Mouse (Mus musculus): ENCODE results near the gene Akr1d1.

DNA sequence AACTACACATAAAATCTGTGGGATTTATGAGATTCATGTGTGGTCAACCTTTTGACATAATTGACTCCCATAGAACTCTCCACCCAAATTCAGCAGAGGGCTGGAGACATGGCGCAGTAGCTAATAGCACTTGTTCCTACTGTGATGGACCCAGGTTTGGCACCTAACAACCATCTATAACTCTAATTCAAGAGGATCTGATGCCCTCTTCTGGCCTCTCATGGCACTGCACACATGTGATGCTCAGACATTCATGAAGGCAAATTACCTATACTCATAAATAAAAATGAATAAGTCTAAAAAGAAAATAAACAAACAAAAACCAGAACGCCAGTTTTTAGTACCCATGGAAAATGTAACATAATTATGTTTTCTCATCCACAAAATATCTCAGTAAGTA lies 22.8 kb downstream of the Akr1d1 start:
- no peak for TF ChIP-seq CTCF (IDR thresholded peaks at IDR 0.05; ENCODE audit: extremely low read depth, insufficient read length, insufficient replicate concordance, low read depth, low read length)
- TF ChIP-seq POLR2A (IDR thresholded peaks at IDR 0.05; ENCODE audit: low read depth, low read length), result no peak

Data from small intestine, adult 2 months (tissue).